Mouse (Mus musculus): ENCODE measurements around the gene Gm20431. TPM values are rescaled to one million over a fixed set of nuclear protein-coding genes. Genes with fewer than 3 reads are reported as not detected.

The Gm20431 gene
- polyA plus RNA-seq, 1 experiment, result 41.0 TPM

GRCm38 (mm10) chr2:167596726-167597491 is 64.4 kb downstream of the Gm20431 start:
- Histone ChIP-seq H3K4me1 (ENCODE audit: control insufficient read depth, insufficient read depth, low read length) (peaks cover 14% of the 10 kb centered on the region), H3K36me3 (ENCODE audit: control insufficient read depth, insufficient read depth, low read length) (no peaks in the 10 kb centered on the region), H3K4me3 (ENCODE audit: control insufficient read depth, low read depth, low read length) (peak overlapping the region; percentile 37), H3K27ac (ENCODE audit: control insufficient read depth, insufficient read depth, low read depth, low read length) (peak overlapping the region; percentile 24; the same call in 1 of the 2 replicates), H3K27me3 (ENCODE audit: control insufficient read depth, insufficient read depth, low read length) (peaks cover 2% of the 10 kb centered on the region; the same call in 1 of the 2 replicates)
- TF ChIP-seq CTCF (IDR thresholded peaks at IDR 0.05; ENCODE audit: control insufficient read depth, insufficient read depth, insufficient replicate concordance, low read depth, low read length) (no peak), POLR2A (IDR thresholded peaks at IDR 0.05; ENCODE audit: control insufficient read depth, low read depth, low read length) (no peak)

DNA sequence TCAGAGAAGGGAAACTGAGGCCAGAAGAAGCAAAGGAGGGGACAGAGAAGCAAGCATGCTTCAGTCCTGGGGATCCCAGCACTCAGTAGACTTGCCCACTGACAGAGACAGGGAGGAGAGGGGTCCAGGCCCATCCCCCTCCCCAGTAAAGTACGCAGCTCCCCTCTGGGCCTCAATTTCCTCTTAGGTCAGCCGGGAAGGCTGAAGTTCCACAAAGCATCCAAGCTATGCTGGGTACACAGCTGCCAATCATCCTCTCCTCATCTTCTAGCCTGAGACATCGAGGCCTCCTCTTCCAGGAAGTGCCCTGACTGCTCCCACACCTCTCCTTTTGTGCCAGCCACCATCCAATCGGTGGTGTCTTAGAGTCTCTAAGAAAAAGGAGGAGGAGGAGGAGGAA is 65.0 kb downstream of the Gm20431 start:
- peak overlapping the region; percentile 19 for H3K27ac ChIP-seq (ENCODE audit: control insufficient read depth, insufficient read depth, low read depth, low read length)
- TF ChIP-seq CTCF (IDR thresholded peaks at IDR 0.05; ENCODE audit: control insufficient read depth, insufficient read depth, insufficient replicate concordance, low read depth, low read length), result no peak
- TF ChIP-seq POLR2A (IDR thresholded peaks at IDR 0.05; ENCODE audit: control insufficient read depth, low read depth, low read length), result no peak
- no peaks in the 10 kb centered on the region for H3K36me3 ChIP-seq (ENCODE audit: control insufficient read depth, insufficient read depth, low read length)
- no peak overlapping the region for H3K4me3 ChIP-seq (ENCODE audit: control insufficient read depth, low read depth, low read length)
- H3K4me1 ChIP-seq (ENCODE audit: control insufficient read depth, insufficient read depth, low read length), result peaks cover 14% of the 10 kb centered on the region
- H3K27me3 ChIP-seq (ENCODE audit: control insufficient read depth, insufficient read depth, low read length), result peaks cover 2% of the 10 kb centered on the region; the same call in 1 of the 2 replicates

GRCm38 (mm10) chr2:167595761-167596171 is 65.5 kb downstream of the Gm20431 start:
- H3K4me3 ChIP-seq (ENCODE audit: control insufficient read depth, low read depth, low read length), result no peak overlapping the region
- H3K36me3 ChIP-seq (ENCODE audit: control insufficient read depth, insufficient read depth, low read length), result no peaks in the 10 kb centered on the region
- peaks cover 14% of the 10 kb centered on the region for H3K4me1 ChIP-seq (ENCODE audit: control insufficient read depth, insufficient read depth, low read length)
- peak overlapping the region; percentile 19 for H3K27ac ChIP-seq (ENCODE audit: control insufficient read depth, insufficient read depth, low read depth, low read length)
- peaks cover 2% of the 10 kb centered on the region; the same call in 1 of the 2 replicates for H3K27me3 ChIP-seq (ENCODE audit: control insufficient read depth, insufficient read depth, low read length)
- TF ChIP-seq CTCF (IDR thresholded peaks at IDR 0.05; ENCODE audit: control insufficient read depth, insufficient read depth, insufficient replicate concordance, low read depth, low read length) (no peak), POLR2A (IDR thresholded peaks at IDR 0.05; ENCODE audit: control insufficient read depth, low read depth, low read length) (no peak)

DNA sequence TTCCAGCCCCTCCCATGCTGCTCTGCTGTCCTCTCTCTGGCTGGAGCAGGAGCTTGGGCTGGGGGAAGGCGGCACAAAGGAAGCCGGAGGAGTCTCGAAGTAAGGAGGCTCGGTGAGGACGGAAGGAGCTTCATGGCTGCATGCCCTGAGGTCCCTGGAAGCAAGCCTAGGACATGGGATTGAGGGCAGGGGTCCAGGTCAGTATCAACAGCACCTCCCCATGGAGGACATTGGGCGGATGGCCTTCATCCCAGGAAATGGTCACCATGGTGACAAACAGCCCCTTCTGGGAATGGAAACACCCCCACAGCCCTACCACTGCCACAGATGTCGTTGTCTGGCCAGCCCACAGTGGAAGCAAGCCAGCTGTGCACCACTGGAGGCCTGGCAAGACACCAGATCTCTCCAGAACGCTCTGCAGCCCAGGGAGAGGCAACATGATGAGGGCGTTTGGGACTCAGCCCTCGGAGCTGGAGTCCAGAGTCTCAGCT is 66.8 kb downstream of the Gm20431 start:
- TF ChIP-seq CTCF (IDR thresholded peaks at IDR 0.05; ENCODE audit: control insufficient read depth, insufficient read depth, insufficient replicate concordance, low read depth, low read length) (0 out of 2 replicates have a peak, but pooled peaks have one; percentile 2), POLR2A (IDR thresholded peaks at IDR 0.05; ENCODE audit: control insufficient read depth, low read depth, low read length) (no peak)
- Histone ChIP-seq H3K4me3 (ENCODE audit: control insufficient read depth, low read depth, low read length) (no peak overlapping the region), H3K36me3 (ENCODE audit: control insufficient read depth, insufficient read depth, low read length) (no peaks in the 10 kb centered on the region), H3K27ac (ENCODE audit: control insufficient read depth, insufficient read depth, low read depth, low read length) (peak overlapping the region; percentile 21; the same call in 1 of the 2 replicates), H3K4me1 (ENCODE audit: control insufficient read depth, insufficient read depth, low read length) (peaks cover 17% of the 10 kb centered on the region), H3K27me3 (ENCODE audit: control insufficient read depth, insufficient read depth, low read length) (peaks cover 2% of the 10 kb centered on the region; the same call in 1 of the 2 replicates)

DNA sequence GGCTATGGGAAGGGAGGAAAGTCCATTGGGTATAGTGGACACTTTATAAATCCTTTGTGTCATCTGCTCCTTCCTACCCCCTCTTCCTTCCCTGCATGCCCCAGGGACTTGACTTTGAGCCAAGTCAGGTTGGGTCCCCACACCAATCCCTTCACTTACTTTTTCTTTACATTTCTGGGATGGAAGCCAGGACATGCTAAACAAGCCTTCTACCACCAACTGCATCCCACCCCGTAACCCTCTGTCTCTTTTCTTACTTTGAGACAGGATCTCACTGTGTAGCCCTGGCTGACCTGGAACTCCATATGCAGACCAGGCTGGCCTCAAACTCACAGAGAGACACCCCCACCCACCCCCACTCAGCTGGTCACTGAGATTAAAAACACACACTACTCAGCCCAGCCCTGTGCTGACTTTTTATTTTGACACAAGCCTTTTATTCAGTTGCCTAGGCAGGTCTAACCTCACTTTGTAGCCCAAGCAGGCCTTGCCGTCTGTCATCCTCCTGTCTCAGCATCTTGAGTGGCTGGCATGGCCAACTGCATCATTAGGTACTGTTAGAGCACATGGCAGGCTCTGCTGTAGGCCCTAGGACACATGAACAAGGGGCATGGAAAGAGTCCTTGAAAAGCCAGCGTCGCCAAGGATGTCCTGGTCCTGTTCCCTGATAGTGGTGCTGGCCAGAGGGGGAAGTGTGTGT is 67.6 kb downstream of the Gm20431 start:
- Histone ChIP-seq H3K4me3 (ENCODE audit: control insufficient read depth, low read depth, low read length) (no peak overlapping the region), H3K4me1 (ENCODE audit: control insufficient read depth, insufficient read depth, low read length) (peaks cover 25% of the 10 kb centered on the region), H3K27me3 (ENCODE audit: control insufficient read depth, insufficient read depth, low read length) (peaks cover 2% of the 10 kb centered on the region; the same call in 1 of the 2 replicates), H3K36me3 (ENCODE audit: control insufficient read depth, insufficient read depth, low read length) (no peaks in the 10 kb centered on the region), H3K27ac (ENCODE audit: control insufficient read depth, insufficient read depth, low read depth, low read length) (peak overlapping the region; percentile 21; the same call in 1 of the 2 replicates)
- TF ChIP-seq CTCF (IDR thresholded peaks at IDR 0.05; ENCODE audit: control insufficient read depth, insufficient read depth, insufficient replicate concordance, low read depth, low read length) (no peak), POLR2A (IDR thresholded peaks at IDR 0.05; ENCODE audit: control insufficient read depth, low read depth, low read length) (no peak)

GRCm38 (mm10) chr2:167588774-167589577 is 72.3 kb downstream of the Gm20431 start:
- Histone ChIP-seq H3K4me3 (ENCODE audit: control insufficient read depth, low read depth, low read length) (peak overlapping the region; percentile 26), H3K4me1 (ENCODE audit: control insufficient read depth, insufficient read depth, low read length) (peaks cover 15% of the 10 kb centered on the region), H3K27me3 (ENCODE audit: control insufficient read depth, insufficient read depth, low read length) (no peaks in the 10 kb centered on the region), H3K36me3 (ENCODE audit: control insufficient read depth, insufficient read depth, low read length) (no peaks in the 10 kb centered on the region), H3K27ac (ENCODE audit: control insufficient read depth, insufficient read depth, low read depth, low read length) (peak overlapping the region; percentile 19; the same call in 1 of the 2 replicates)
- no peak for TF ChIP-seq CTCF (IDR thresholded peaks at IDR 0.05; ENCODE audit: control insufficient read depth, insufficient read depth, insufficient replicate concordance, low read depth, low read length)
- TF ChIP-seq POLR2A (IDR thresholded peaks at IDR 0.05; ENCODE audit: control insufficient read depth, low read depth, low read length), result no peak

Data from testis, adult 2 months (tissue).